Mouse (Mus musculus): ENCODE data around the gene Cpne5. TPM values are rescaled to one million over a fixed set of nuclear protein-coding genes. Genes with fewer than 3 reads are reported as not detected.

Gene Cpne5
- total RNA-seq, 2 experiments from 2014 or later: not detected

DNA sequence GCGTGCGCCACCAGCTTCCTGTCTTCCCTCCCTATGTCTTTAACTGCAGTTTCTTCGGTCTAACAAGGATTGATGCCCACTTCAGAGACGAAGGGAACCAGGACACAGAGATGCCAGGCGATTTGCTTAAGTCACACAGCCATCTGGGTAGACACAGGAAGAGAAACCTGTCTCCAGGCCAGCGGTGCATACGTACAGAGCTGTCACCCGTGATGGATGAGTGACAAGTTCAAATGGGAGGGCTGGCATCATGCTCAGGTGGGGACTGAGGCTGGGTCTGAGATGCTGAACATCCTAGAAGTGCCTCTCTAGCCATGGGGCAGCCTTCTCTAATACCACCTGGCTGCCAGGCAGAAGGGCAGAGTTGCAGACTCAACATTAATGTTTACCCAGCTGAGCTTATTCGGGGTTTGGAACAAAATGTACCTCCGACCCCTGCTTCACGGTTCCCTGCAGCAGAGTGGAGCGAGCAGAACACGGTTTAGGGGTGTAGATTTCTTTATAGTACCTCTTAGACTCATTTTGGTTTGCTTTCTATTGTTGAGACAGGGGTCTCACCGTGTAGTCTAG lies 67.5 kb downstream of the Cpne5 start:
- H3K27ac ChIP-seq: no peak overlapping the region
- TF ChIP-seq CTCF (IDR thresholded peaks at IDR 0.05): no peak
- intact Hi-C loops (cut with DNase I): loop anchor here (2.0 to 10.0 kb wide), 5 partner anchors 32 to 344 kb away; no protein-coding TSS in a partner anchor
- DNase-seq: no peak
- H3K4me3 ChIP-seq: no peak overlapping the region

DNA sequence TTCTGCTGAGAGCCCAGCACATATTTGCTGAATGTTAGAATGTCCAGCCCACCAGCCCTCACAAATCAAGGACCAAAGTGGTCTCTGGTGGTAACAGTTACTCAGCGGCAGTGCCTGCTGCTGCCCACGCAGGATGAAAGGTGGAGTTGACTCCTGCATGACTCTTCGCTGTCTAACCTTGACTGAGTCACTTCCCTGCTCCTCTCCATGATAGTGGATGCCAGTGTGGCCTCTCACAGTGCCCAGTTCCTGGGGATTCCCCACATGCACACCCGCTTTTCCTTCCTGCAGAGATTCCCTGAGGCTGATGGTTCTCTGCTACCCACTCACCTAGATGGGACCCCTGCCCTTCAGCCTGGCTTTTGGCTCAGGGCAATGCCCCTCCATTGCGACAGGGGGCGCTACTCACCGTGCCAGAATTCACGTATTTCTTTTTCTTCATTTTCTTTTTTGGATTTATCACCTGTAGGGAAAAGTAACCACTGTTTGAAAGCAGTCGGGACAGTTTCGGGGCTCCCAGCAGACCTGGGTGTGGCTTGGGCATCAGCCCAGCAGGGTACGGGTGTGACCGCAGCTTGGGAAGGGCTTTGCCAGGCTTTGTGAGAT lies 68.9 kb downstream of the Cpne5 start:
- peak; percentile 53 for TF ChIP-seq CTCF (IDR thresholded peaks at IDR 0.05)
- Histone ChIP-seq H3K27ac (no peak overlapping the region), H3K4me3 (no peak overlapping the region)
- no peak for DNase-seq
- intact Hi-C loops (cut with DNase I): no loop called here

DNA sequence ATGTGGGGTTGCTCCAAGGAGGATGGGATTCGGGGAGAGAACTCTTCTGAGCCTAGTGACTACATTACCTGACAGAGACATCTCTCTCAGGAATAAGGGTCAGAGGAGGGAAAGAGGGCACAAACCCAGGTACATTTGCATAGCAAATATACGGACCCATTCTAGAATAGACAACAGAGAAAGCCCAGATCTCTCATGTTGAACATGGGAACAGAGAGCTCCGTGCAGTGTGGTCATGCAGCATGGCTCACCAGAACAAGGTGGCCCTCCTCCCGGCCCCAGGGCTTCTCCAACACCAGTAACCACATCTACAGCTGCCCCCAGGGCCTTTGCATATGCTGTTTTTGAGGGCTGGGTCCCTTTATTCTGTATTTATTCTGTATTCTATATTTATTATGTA lies 69.5 kb downstream of the Cpne5 start:
- no peak overlapping the region for H3K27ac ChIP-seq
- intact Hi-C loops (cut with DNase I): no loop called here
- no peak overlapping the region for H3K4me3 ChIP-seq
- DNase-seq: no peak
- TF ChIP-seq CTCF (IDR thresholded peaks at IDR 0.05): no peak

DNA sequence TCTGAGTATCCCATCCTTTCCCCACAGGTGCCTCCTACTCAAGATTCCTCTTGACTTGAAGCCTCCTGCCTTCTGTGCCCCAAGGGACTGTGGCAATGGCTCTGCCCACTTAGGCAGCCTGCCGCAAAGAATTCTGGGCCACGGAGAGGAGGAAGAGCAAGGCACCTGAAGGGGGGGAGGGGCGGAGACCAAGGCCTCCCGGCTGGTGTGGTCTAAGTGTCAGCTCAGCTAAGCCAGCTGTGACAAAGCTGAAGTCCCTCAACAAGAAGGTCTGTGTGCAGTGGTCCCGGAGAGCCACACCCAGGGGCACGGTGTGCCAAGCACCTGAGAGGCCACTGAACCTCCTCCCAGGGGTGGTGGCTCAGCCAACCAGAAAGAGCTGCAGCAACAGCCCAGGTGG lies 70.6 kb downstream of the Cpne5 start:
- no peak for DNase-seq
- no peak overlapping the region for H3K4me3 ChIP-seq
- no peak overlapping the region for H3K27ac ChIP-seq
- intact Hi-C loops (cut with DNase I): no loop called here
- TF ChIP-seq CTCF (IDR thresholded peaks at IDR 0.05): no peak

- no peak overlapping the region for H3K27ac ChIP-seq
- no peak for TF ChIP-seq CTCF (IDR thresholded peaks at IDR 0.05)
- intact Hi-C loops (cut with DNase I): no loop called here
- DNase-seq: no peak
- H3K4me3 ChIP-seq: no peak overlapping the region
Measured at GRCm38 (mm10) chr17:29165967-29166578, 71.9 kb downstream of the Cpne5 start.

GRCm38 (mm10) chr17:29165452-29165851 lies 72.5 kb downstream of the Cpne5 start:
- DNase-seq: no peak
- intact Hi-C loops (cut with DNase I): no loop called here
- Histone ChIP-seq H3K4me3 (no peak overlapping the region), H3K27ac (no peak overlapping the region)
- no peak for TF ChIP-seq CTCF (IDR thresholded peaks at IDR 0.05)

DNA sequence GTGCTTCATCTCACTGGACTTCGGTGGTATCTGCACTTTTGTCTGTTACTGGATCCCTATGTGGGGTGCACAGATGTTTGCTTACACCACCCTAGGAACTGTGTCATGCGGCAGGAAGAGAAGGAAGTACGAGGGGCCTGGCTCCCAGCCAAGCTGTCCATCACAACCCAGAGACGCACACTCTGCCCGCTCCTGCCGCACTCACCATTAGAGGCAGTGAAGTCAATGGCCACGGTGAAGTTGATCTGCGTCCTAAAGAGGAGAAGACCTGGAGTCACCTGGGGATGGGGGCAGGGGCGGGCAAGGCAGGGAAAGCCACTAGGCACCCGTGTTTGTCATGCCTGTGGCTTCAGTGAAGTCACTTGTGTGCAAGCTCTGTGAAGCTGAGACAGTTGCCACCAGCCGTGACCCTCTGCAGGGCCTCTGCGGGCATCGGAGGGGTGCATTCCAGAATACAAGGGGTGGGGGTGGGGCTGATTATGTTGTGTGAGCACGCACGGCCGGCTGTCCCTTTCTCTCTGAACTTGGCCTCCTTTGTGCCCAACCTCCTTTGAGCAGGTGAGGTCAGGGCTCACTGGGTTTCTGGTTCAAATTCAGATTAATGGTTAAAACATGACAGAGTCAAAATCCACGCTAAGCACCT lies 73.4 kb downstream of the Cpne5 start:
- DNase-seq: no peak
- no peak for TF ChIP-seq CTCF (IDR thresholded peaks at IDR 0.05)
- intact Hi-C loops (cut with DNase I): no loop called here
- Histone ChIP-seq H3K4me3 (no peak overlapping the region), H3K27ac (no peak overlapping the region)

DNA sequence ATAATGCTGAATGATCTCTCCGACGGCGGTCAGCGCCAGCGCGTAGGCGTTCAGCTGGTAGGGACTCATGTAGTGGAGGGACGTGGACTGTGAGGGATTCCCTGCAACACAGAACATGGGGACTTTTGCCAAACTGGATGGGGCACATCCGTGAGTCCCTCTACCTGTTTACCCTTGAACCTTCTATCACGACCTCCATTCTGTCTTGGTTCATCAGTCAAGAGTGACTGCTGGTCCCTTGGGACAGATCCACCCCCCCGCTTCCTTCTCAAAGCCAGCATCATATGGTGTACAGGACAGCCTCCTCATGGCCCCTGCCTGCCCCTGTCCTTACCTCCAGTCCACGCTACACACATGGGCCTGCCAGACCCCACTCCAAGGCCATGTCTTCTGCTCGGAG lies 75.6 kb downstream of the Cpne5 start:
- TF ChIP-seq CTCF (IDR thresholded peaks at IDR 0.05): no peak
- H3K4me3 ChIP-seq: no peak overlapping the region
- H3K27ac ChIP-seq: no peak overlapping the region
- DNase-seq: no peak
- intact Hi-C loops (cut with DNase I): no loop called here

DNA sequence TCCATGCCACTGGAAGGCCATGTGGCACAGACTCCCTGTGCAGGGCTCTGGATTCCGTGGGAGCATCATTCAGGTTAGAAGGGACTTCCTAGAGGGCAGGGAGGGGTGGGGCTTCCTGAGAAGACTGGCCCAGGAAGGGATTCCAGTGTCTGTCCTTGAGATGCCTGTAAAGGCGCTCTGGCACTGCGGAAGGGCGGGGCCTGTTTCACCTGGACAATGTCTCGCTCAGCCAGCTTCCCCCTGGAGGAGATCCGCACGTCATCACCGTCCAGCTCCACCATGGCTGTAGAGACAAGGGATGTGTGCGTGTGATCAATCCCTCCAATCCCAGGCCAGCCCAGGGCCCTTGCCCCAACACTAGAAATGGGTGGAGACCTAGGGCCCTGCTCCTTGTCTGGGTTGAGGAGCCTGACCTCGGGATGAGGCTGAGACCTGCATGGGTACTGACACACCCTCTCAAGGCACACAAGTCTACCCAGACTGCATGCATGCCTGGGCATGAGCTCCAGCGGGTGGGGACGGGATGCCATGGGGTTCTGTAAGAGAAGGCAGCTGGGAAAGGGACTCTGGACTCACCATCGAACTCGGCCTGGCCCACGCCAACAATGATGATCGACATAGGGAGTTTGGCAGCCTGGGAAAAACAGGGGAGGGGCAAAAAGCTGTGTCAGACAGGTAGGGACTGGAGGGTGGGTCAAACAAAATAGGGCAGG lies 78.1 kb downstream of the Cpne5 start:
- no peak overlapping the region for H3K4me3 ChIP-seq
- DNase-seq: no peak
- TF ChIP-seq CTCF (IDR thresholded peaks at IDR 0.05): no peak
- intact Hi-C loops (cut with DNase I): no loop called here
- no peak overlapping the region for H3K27ac ChIP-seq

DNA sequence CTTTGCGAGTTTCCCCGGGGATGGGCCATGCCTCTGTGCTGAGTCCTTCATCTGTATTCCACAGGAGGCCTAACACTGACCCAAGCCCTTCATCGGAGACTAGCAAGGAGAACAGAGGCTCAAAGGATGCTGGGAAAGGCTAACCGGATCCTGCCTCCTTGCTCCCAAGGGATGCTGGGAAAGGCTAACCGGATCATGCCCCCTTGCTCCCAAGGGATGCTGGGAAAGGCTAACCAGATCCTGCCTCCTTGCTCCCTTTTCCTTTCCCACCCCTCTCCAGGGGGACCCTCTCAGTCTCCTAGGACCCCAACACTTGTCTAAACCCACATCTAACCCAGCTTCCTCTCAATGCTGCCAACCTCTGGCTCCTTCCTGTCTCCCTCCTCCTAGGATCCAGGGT lies 78.6 kb downstream of the Cpne5 start:
- no peak for DNase-seq
- Histone ChIP-seq H3K4me3 (no peak overlapping the region), H3K27ac (no peak overlapping the region)
- intact Hi-C loops (cut with DNase I): no loop called here
- no peak for TF ChIP-seq CTCF (IDR thresholded peaks at IDR 0.05)

GRCm38 (mm10) chr17:29158899-29159298 lies 79.1 kb downstream of the Cpne5 start:
- Histone ChIP-seq H3K27ac (no peak overlapping the region), H3K4me3 (no peak overlapping the region)
- intact Hi-C loops (cut with DNase I): no loop called here
- no peak for TF ChIP-seq CTCF (IDR thresholded peaks at IDR 0.05)
- DNase-seq: no peak

- Histone ChIP-seq H3K4me3 (no peak overlapping the region), H3K27ac (no peak overlapping the region)
- intact Hi-C loops (cut with DNase I): no loop called here
- no peak for TF ChIP-seq CTCF (IDR thresholded peaks at IDR 0.05)
- no peak for DNase-seq
Measured at GRCm38 (mm10) chr17:29156866-29157265, 81.1 kb downstream of the Cpne5 start.

GRCm38 (mm10) chr17:29156396-29156795 lies 81.6 kb downstream of the Cpne5 start:
- no peak for TF ChIP-seq CTCF (IDR thresholded peaks at IDR 0.05)

More at GRCm38 (mm10) chr17:29156396-29156795, 81.6 kb downstream of the Cpne5 start:
- Histone ChIP-seq H3K4me3 (no peak overlapping the region), H3K27ac (no peak overlapping the region)
- intact Hi-C loops (cut with DNase I): no loop called here
- DNase-seq: no peak
